Mouse (Mus musculus) kidney, postnatal 0 days (tissue): Measurements from ENCODE around the gene Apbb1ip. TPM values are rescaled to one million over a fixed set of nuclear protein-coding genes. Genes with fewer than 3 reads are reported as not detected.

Experiments used
- ATAC-seq: fragments of 200-750 bp; cut with Nextera tagmentation; replicated peaks from 2 replicates; pipeline ENCODE4 v1.8.0; 2017; ENCODE audit warnings: low read depth, moderate number of reproducible peaks, moderate TSS enrichment, moderate library complexity; ENCODE audit not compliant: low FRiP score
- DNase-seq: peaks from one replicate; pipeline ENCODE4 v3.0.0-alpha.2; 2016; ENCODE audit warnings: low spot score
- H3K27ac ChIP-seq: fragments of 300-500 bp; sonication (generic); 2 replicates; pipeline ENCODE4 v1.5.1; 2014; ENCODE audit warnings: mild to moderate bottlenecking
- H3K27me3 ChIP-seq: fragments of 300-500 bp; sonication (generic); 2 replicates; pipeline ENCODE4 v1.6.1; 2014; ENCODE audit warnings: low read length, mixed read lengths; ENCODE audit not compliant: insufficient read depth
- H3K36me3 ChIP-seq: fragments of 300-500 bp; sonication (generic); 2 replicates; pipeline ENCODE4 v1.6.1; 2014; ENCODE audit warnings: low read length, mixed read lengths; ENCODE audit not compliant: insufficient read depth
- H3K4me1 ChIP-seq: fragments of 300-500 bp; sonication (generic); replicated peaks from 2 replicates; pipeline ENCODE4 v1.6.1; 2014; ENCODE audit warnings: antibody characterized with exemption, low read length, mixed read lengths; ENCODE audit not compliant: insufficient read depth
- H3K4me2 ChIP-seq: fragments of 300-500 bp; sonication (generic); 2 replicates; pipeline ENCODE4 v1.6.1; 2014; ENCODE audit warnings: mild to moderate bottlenecking, low read length, moderate library complexity, mixed read lengths
- H3K4me3 ChIP-seq: fragments of 300-500 bp; sonication (generic); replicated peaks from 2 replicates; pipeline ENCODE4 v1.5.1; 2014; ENCODE audit warnings: low read depth, low read length
- H3K9ac ChIP-seq: fragments of 300-500 bp; sonication (generic); 2 replicates; pipeline ENCODE4 v1.6.1; 2014; ENCODE audit warnings: low read depth, low read length
- H3K9me3 ChIP-seq: fragments of 300-500 bp; sonication (generic); replicated peaks from 2 replicates; pipeline ENCODE4 v1.6.1; 2016; ENCODE audit warnings: low read length, inconsistent platforms, mixed read lengths
- CTCF ChIP-seq: IDR thresholded peaks from 2 replicates; pipeline ENCODE4 v1.5.1; 2016; ENCODE audit warnings: antibody characterized with exemption, low read depth, mild to moderate bottlenecking, moderate library complexity
- WGBS: fragments of 180-500 bp; shearing (Covaris S2); extraction: QIAGEN DNeasy Blood & Tissue Kit; methylation state at CpG from one replicate; pipeline ENCODE4 v1.1.7; 2014; 5-methylcytosine and 5-hydroxymethylcytosine counted together
- polyA plus RNA-seq: library from polyadenylated mRNA; unstranded; fragments of >200 nt; fragmentation: Nextera tagmentation; extraction: Ambion mirVana; gene quantifications from 2 replicates; pipeline ENCODE4 v1.2.1, GENCODE M21; 2015

Apbb1ip gene
- polyA plus RNA-seq, 1 experiment from 2014 or later: 2.9 TPM

GRCm38 (mm10) chr2:22753461-22754075 is 20.3 kb upstream of the Apbb1ip start:
- H3K4me1 ChIP-seq: no peaks in the 10 kb centered on the region
- no peak overlapping the region for H3K27ac ChIP-seq
- no peaks in the 10 kb centered on the region for H3K9me3 ChIP-seq
- no peak for DNase-seq
- H3K27me3 ChIP-seq: no peaks in the 10 kb centered on the region
- H3K36me3 ChIP-seq: no peaks in the 10 kb centered on the region
- H3K4me3 ChIP-seq: no peak overlapping the region
- no peak overlapping the region for H3K4me2 ChIP-seq
- ATAC-seq: no peak
- TF ChIP-seq CTCF: no peak
- WGBS: 72% methylated on average over 2 of the region's 2 CpGs
- H3K9ac ChIP-seq: no peak overlapping the region

GRCm38 (mm10) chr2:22754222-22754824 is 19.6 kb upstream of the Apbb1ip start:
- H3K4me3 ChIP-seq: no peak overlapping the region
- TF ChIP-seq CTCF: no peak
- no peak overlapping the region for H3K9ac ChIP-seq
- no peaks in the 10 kb centered on the region for H3K27me3 ChIP-seq
- H3K4me1 ChIP-seq: no peaks in the 10 kb centered on the region
- H3K36me3 ChIP-seq: no peaks in the 10 kb centered on the region
- ATAC-seq (no peak), DNase-seq (no peak)
- H3K4me2 ChIP-seq: no peak overlapping the region
- 67% methylated on average over 4 of the region's 4 CpGs for WGBS
- no peaks in the 10 kb centered on the region for H3K9me3 ChIP-seq
- H3K27ac ChIP-seq: no peak overlapping the region

DNA sequence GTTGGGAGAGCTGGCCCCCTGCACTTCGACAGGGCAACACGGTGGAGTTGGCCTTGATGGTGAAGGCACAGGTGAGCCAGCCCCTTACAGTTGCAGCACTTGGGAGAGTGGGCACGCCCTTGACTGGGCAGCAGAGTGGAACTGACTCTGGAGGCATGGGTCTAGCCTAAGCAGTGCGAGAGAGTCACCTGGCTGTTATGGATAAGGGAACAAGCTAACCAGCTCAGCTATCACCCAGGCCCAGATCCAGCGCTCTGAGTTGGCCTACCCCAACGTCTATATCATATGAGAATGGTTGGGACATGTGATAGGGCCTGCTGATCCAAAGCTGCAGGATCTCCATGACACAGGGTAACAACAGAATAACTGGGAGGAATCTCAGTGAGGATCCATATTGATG is 18.3 kb upstream of the Apbb1ip start:
- no peak for DNase-seq
- no peaks in the 10 kb centered on the region for H3K27me3 ChIP-seq
- WGBS: 82% methylated on average over 6 of the region's 6 CpGs
- no peaks in the 10 kb centered on the region for H3K36me3 ChIP-seq
- TF ChIP-seq CTCF: no peak
- no peak overlapping the region for H3K27ac ChIP-seq
- H3K4me2 ChIP-seq: no peak overlapping the region
- no peaks in the 10 kb centered on the region for H3K9me3 ChIP-seq
- H3K4me1 ChIP-seq: no peaks in the 10 kb centered on the region
- H3K9ac ChIP-seq: no peak overlapping the region
- 0 out of 2 replicates have a peak, but pooled peaks have one; percentile 29 for ATAC-seq
- H3K4me3 ChIP-seq: no peak overlapping the region

- Histone ChIP-seq H3K36me3 (no peaks in the 10 kb centered on the region), H3K4me2 (no peak overlapping the region), H3K4me3 (no peak overlapping the region), H3K27me3 (no peaks in the 10 kb centered on the region), H3K27ac (no peak overlapping the region), H3K9ac (no peak overlapping the region), H3K4me1 (no peaks in the 10 kb centered on the region), H3K9me3 (no peaks in the 10 kb centered on the region)
- DNase-seq (peak; percentile 81), ATAC-seq (no peak)
- WGBS: 43% methylated on average over 6 of the region's 6 CpGs
- TF ChIP-seq CTCF: peak; percentile 74
Measured at GRCm38 (mm10) chr2:22758310-22758972, 15.5 kb upstream of the Apbb1ip start.

DNA sequence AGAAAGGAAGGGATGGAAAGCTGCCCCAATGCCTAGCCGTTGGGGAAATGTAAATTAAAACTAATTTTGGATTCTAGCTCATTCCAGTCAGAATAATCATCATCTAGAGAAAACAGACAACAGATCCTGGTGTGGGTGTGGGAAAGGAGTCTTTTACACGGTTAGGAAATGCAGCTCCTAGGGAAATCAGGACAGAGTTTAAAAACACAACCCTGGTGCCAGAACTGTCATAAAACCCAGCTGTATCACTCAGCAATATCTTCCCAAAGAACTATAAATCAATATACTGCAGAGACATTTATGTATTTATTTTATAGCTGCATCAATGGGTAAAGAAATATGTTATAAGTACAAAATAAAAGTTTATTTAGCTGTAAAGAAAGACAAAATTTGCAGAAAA is 13.4 kb upstream of the Apbb1ip start:
- ATAC-seq (no peak), DNase-seq (peak; percentile 74)
- Histone ChIP-seq H3K36me3 (no peaks in the 10 kb centered on the region), H3K4me2 (no peak overlapping the region), H3K27me3 (no peaks in the 10 kb centered on the region), H3K9ac (no peak overlapping the region), H3K4me3 (no peak overlapping the region), H3K27ac (no peak overlapping the region), H3K4me1 (no peaks in the 10 kb centered on the region), H3K9me3 (no peaks in the 10 kb centered on the region)
- no peak for TF ChIP-seq CTCF
- WGBS: 22% methylated on average over 2 of the region's 2 CpGs

- WGBS: 56% methylated on average over 7 of the region's 7 CpGs
- no peak for ATAC-seq
- H3K27me3 ChIP-seq: no peaks in the 10 kb centered on the region
Measured at GRCm38 (mm10) chr2:22761103-22761521, 12.8 kb upstream of the Apbb1ip start.

More at GRCm38 (mm10) chr2:22761103-22761521, 12.8 kb upstream of the Apbb1ip start:
- DNase-seq: no peak
- Histone ChIP-seq H3K9me3 (no peaks in the 10 kb centered on the region), H3K4me2 (no peak overlapping the region), H3K36me3 (no peaks in the 10 kb centered on the region), H3K27ac (no peak overlapping the region), H3K4me1 (no peaks in the 10 kb centered on the region), H3K9ac (no peak overlapping the region), H3K4me3 (no peak overlapping the region)
- no peak for TF ChIP-seq CTCF
